Mouse (Mus musculus) liver, embryonic 16.5 days (tissue): ENCODE results near the gene Zfr2. TPM values are rescaled to one million over a fixed set of nuclear protein-coding genes. Genes with fewer than 3 reads are reported as not detected.

ENCODE experiments used
- ATAC-seq: fragments of 200-750 bp; cut with Nextera tagmentation; 2 replicates; pipeline ENCODE4 v1.8.0; 2017; ENCODE audit warnings: low read depth, mild to moderate bottlenecking, moderate number of reproducible peaks, moderate library complexity
- H3K27ac ChIP-seq: fragments of 300-500 bp; sonication (generic); 2 replicates; pipeline ENCODE4 v1.5.1; 2014; ENCODE audit warnings: mild to moderate bottlenecking, low read length
- H3K27me3 ChIP-seq: fragments of 300-500 bp; sonication (generic); 2 replicates; pipeline ENCODE4 v1.6.1; 2014; ENCODE audit warnings: low read depth, low read length, mixed read lengths; ENCODE audit not compliant: control insufficient read depth, insufficient read depth
- H3K36me3 ChIP-seq: fragments of 300-500 bp; sonication (generic); 2 replicates; pipeline ENCODE4 v1.6.1; 2014; ENCODE audit warnings: mild to moderate bottlenecking; ENCODE audit not compliant: control insufficient read depth, insufficient read depth
- H3K4me1 ChIP-seq: fragments of 300-500 bp; sonication (generic); 2 replicates; pipeline ENCODE4 v1.6.1; 2014; ENCODE audit warnings: low read depth, low read length, mixed read lengths; ENCODE audit not compliant: control insufficient read depth
- H3K4me2 ChIP-seq: fragments of 300-500 bp; sonication (generic); 2 replicates; pipeline ENCODE4 v1.6.1; 2014; ENCODE audit warnings: low read depth, low read length, mixed read lengths
- H3K4me3 ChIP-seq: fragments of 300-500 bp; sonication (generic); 2 replicates; pipeline ENCODE4 v1.5.1; 2014; ENCODE audit warnings: low read depth, mild to moderate bottlenecking, low read length
- H3K9ac ChIP-seq: fragments of 300-500 bp; sonication (generic); 2 replicates; pipeline ENCODE4 v1.6.1; 2014; ENCODE audit warnings: low read depth, low read length
- H3K9me3 ChIP-seq: fragments of 300-500 bp; sonication (generic); replicated peaks from 2 replicates; pipeline ENCODE4 v1.6.1; 2016; ENCODE audit warnings: low read length; ENCODE audit not compliant: control insufficient read depth
- WGBS: fragments of 180-500 bp; shearing (Covaris S2); extraction: QIAGEN DNeasy Blood & Tissue Kit; methylation state at CpG from one replicate; pipeline ENCODE4 v1.1.7; 2014; ENCODE audit not compliant: insufficient replicate concordance; 5-methylcytosine and 5-hydroxymethylcytosine counted together
- polyA plus RNA-seq: library from polyadenylated mRNA; unstranded; fragments of >200 nt; fragmentation: Nextera tagmentation; extraction: Ambion mirVana; gene quantifications from 2 replicates; pipeline ENCODE4 v1.2.1, GENCODE M21; 2015

Gene Zfr2
- polyA plus RNA-seq, 1 experiment from 2014 or later, result 0.59 TPM

- peaks cover 30% of the 10 kb centered on the region for H3K4me1 ChIP-seq
- no peaks in the 10 kb centered on the region for H3K36me3 ChIP-seq
- no peak overlapping the region for H3K27ac ChIP-seq
- no peaks in the 10 kb centered on the region for H3K9me3 ChIP-seq
- 19% methylated on average over 17 of the region's 17 CpGs for WGBS
- peaks cover 32% of the 10 kb centered on the region for H3K27me3 ChIP-seq
- no peak overlapping the region for H3K4me3 ChIP-seq
- no peak overlapping the region for H3K9ac ChIP-seq
- ATAC-seq, result no peak
- H3K4me2 ChIP-seq, result no peak overlapping the region
Measured at GRCm38 (mm10) chr10:81284719-81285118, 51.8 kb downstream of the Zfr2 start.

GRCm38 (mm10) chr10:81285694-81286450 is 52.9 kb downstream of the Zfr2 start:
- peak overlapping the region; percentile 57 for H3K4me3 ChIP-seq
- no peaks in the 10 kb centered on the region for H3K36me3 ChIP-seq
- H3K4me1 ChIP-seq, result peaks cover 37% of the 10 kb centered on the region
- peak; percentile 76 for ATAC-seq
- peak overlapping the region; percentile 82 for H3K4me2 ChIP-seq
- H3K27ac ChIP-seq, result no peak overlapping the region
- H3K9ac ChIP-seq, result peak overlapping the region; percentile 61
- peaks cover 31% of the 10 kb centered on the region for H3K27me3 ChIP-seq
- WGBS, result 1% methylated on average over 54 of the region's 54 CpGs
- no peaks in the 10 kb centered on the region for H3K9me3 ChIP-seq

GRCm38 (mm10) chr10:81286586-81286985 is 53.6 kb downstream of the Zfr2 start:
- Histone ChIP-seq H3K4me3 (no peak overlapping the region), H3K27ac (no peak overlapping the region), H3K4me1 (peaks cover 42% of the 10 kb centered on the region), H3K9me3 (no peaks in the 10 kb centered on the region), H3K36me3 (no peaks in the 10 kb centered on the region), H3K4me2 (peak overlapping the region; percentile 82; the same call in 1 of the 2 replicates), H3K9ac (no peak overlapping the region), H3K27me3 (peaks cover 28% of the 10 kb centered on the region)
- WGBS, result 22% methylated on average over 6 of the region's 6 CpGs
- ATAC-seq, result no peak

GRCm38 (mm10) chr10:81287513-81288157 is 54.7 kb downstream of the Zfr2 start:
- WGBS, result 57% methylated on average over 8 of the region's 8 CpGs
- no peaks in the 10 kb centered on the region for H3K36me3 ChIP-seq
- peaks cover 28% of the 10 kb centered on the region for H3K27me3 ChIP-seq
- H3K9ac ChIP-seq, result no peak overlapping the region
- no peaks in the 10 kb centered on the region for H3K9me3 ChIP-seq
- H3K4me1 ChIP-seq, result peaks cover 51% of the 10 kb centered on the region
- H3K4me2 ChIP-seq, result no peak overlapping the region
- no peak for ATAC-seq
- H3K27ac ChIP-seq, result no peak overlapping the region
- no peak overlapping the region for H3K4me3 ChIP-seq

- no peaks in the 10 kb centered on the region for H3K9me3 ChIP-seq
- no peak overlapping the region for H3K27ac ChIP-seq
- 27% methylated on average over 6 of the region's 6 CpGs for WGBS
- H3K4me1 ChIP-seq, result peaks cover 54% of the 10 kb centered on the region
- H3K4me2 ChIP-seq, result no peak overlapping the region
- no peaks in the 10 kb centered on the region for H3K36me3 ChIP-seq
- no peak for ATAC-seq
- H3K9ac ChIP-seq, result no peak overlapping the region
- no peak overlapping the region for H3K4me3 ChIP-seq
- peaks cover 24% of the 10 kb centered on the region for H3K27me3 ChIP-seq
Measured at GRCm38 (mm10) chr10:81288601-81289000, 55.6 kb downstream of the Zfr2 start.

- Histone ChIP-seq H3K36me3 (no peaks in the 10 kb centered on the region), H3K27ac (no peak overlapping the region), H3K4me2 (peak overlapping the region; percentile 8; the same call in 1 of the 2 replicates), H3K4me3 (no peak overlapping the region), H3K4me1 (peaks cover 60% of the 10 kb centered on the region), H3K9ac (no peak overlapping the region), H3K27me3 (peaks cover 17% of the 10 kb centered on the region), H3K9me3 (no peaks in the 10 kb centered on the region)
- WGBS, result 7% methylated on average over 7 of the region's 7 CpGs
- no peak for ATAC-seq
Measured at GRCm38 (mm10) chr10:81289278-81289677, 56.3 kb downstream of the Zfr2 start.

GRCm38 (mm10) chr10:81289811-81290210 is 56.9 kb downstream of the Zfr2 start:
- H3K4me2 ChIP-seq, result no peak overlapping the region
- H3K4me3 ChIP-seq, result no peak overlapping the region
- no peaks in the 10 kb centered on the region for H3K36me3 ChIP-seq
- H3K27me3 ChIP-seq, result peaks cover 12% of the 10 kb centered on the region
- ATAC-seq, result no peak
- no peak overlapping the region for H3K27ac ChIP-seq
- H3K9ac ChIP-seq, result no peak overlapping the region
- peaks cover 65% of the 10 kb centered on the region for H3K4me1 ChIP-seq
- 57% methylated on average over 14 of the region's 14 CpGs for WGBS
- no peaks in the 10 kb centered on the region for H3K9me3 ChIP-seq

- peaks cover 1% of the 10 kb centered on the region for H3K27me3 ChIP-seq
- no peaks in the 10 kb centered on the region for H3K36me3 ChIP-seq
- 54% methylated on average over 24 of the region's 24 CpGs for WGBS
- 0 out of 2 replicates have a peak overlapping the region, but pooled peaks have one; percentile 3 for H3K4me2 ChIP-seq
- H3K4me3 ChIP-seq, result no peak overlapping the region
- ATAC-seq, result no peak
- no peaks in the 10 kb centered on the region for H3K9me3 ChIP-seq
- peak overlapping the region; percentile 63 for H3K27ac ChIP-seq
- H3K4me1 ChIP-seq, result peaks cover 65% of the 10 kb centered on the region
- no peak overlapping the region for H3K9ac ChIP-seq
Measured at GRCm38 (mm10) chr10:81290698-81291460, 57.9 kb downstream of the Zfr2 start.
